Mouse (Mus musculus): ENCODE measurements around the gene Taar4. TPM values are rescaled to one million over a fixed set of nuclear protein-coding genes. Genes with fewer than 3 reads are reported as not detected.

The Taar4 gene
- total RNA-seq, 2 experiments from 2014 or later = not detected

DNA sequence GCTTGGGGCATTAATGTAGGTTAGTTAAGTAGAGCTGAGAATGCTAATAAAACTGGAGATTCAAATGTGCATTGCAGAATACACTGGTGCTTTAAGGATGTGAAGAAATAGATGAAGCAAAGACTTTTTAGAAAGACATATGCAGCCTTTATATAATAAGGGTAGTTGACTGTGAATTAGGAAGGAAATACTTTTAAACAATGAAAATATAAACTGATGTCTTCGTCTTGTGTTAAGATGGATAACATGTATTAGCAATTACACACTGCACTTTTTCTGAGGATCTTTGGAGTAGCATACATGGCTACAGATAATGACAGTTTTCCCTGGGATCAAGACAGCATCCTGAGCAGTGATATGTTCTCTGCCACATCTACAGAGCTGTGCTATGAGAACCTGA, 39.3 kb downstream of the Taar4 start, which contains the start of gene Taar7b:
Taar7b (plus strand) TSS at position 301 of the 400 bp plus-strand sequence.
- DNase-seq = no peak
- intact Hi-C loops (cut with DNase I) = no loop called here

DNA sequence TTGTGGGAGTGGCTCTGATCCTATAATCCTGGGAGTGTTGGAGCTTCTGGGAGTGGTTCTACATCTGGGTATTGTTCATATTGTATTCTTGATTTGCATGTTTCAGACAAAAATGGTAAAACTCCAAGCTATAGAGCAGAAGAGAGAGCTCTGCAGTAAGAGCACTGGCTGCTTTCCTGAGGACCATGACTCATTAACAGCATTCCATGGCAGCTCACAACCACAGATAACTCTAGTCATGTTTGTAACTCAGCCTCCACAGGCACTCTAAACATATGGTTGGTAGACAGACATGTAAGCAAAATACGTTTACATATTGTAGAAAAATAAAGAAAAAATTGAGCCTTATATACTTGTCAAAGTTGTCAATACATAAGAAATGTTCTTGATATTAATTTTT, 46.1 kb downstream of the Taar4 start:
- intact Hi-C loops (cut with DNase I) = no loop called here
- DNase-seq = no peak

DNA sequence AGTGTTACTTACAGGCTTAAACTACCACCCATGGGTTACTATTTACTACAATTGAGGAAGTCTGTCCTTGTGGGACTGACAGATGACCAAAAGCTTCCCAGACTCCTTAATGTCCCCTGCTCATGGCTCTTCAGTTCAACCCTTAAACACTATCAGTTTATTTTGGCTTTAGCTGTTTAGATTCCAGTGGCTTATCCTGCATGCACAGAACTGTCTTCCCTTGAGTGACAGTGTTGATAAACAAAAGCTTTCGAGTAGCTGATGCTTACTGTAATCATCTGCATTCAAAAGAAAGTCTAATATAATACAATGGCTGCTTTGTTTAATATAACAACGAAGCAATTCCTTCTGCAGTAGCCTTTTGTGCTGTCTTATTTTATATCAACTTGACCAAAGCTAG, 46.7 kb downstream of the Taar4 start:
- no peak for DNase-seq
- intact Hi-C loops (cut with DNase I) = no loop called here

DNA sequence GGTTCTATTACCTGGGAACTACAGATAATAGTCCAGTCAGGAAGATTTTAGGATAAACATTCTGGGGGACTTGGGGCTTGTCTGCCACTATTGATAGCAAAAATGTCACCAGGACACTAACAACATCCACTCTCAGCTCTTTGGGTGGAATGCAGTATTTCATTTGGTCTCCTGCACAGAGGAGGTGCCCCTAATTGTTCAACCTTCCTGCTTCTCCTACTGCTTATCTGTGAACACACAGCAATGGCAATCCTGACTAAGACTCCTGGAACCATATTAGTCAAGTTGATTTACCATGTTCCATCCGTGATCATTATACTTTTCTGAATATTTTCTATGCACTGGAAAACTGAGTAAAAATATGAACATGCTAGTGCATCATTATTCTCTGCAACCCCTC, 47.8 kb downstream of the Taar4 start:
- DNase-seq = no peak
- intact Hi-C loops (cut with DNase I) = no loop called here

Other genes starting within 250 kb of the Taar4 start
- 100 to 1,000 TPM; 159 to 243 TPM for gene Rps12, start 173.2 kb upstream of the Taar4 start, total RNA-seq (2021)
- gene Slc18b1, start 163.5 kb upstream of the Taar4 start, total RNA-seq (2021) = 1 to 10 TPM; 5.6 to 9.2 TPM
- gene Vnn3, start 109.0 kb upstream of the Taar4 start, total RNA-seq (2021) = under 1 TPM; 0.13 to 0.17 TPM
- gene Vnn1, start 65.8 kb upstream of the Taar4 start, total RNA-seq (2021) = under 1 TPM; 0.20 to 0.27 TPM
- not detected for gene Taar1, start 40.1 kb upstream of the Taar4 start, total RNA-seq (2021)
- gene Taar2, start 21.9 kb upstream of the Taar4 start, total RNA-seq (2021) = not detected
- gene Taar3, start 10.9 kb upstream of the Taar4 start, total RNA-seq (2021) = not detected
- not detected for gene Taar5, start 10.2 kb downstream of the Taar4 start, total RNA-seq (2021)
- not detected for gene Taar6, start 25.2 kb downstream of the Taar4 start, total RNA-seq (2021)
- not detected for gene Taar7a, start 33.0 kb downstream of the Taar4 start, total RNA-seq (2021)
- not detected for gene Taar7b, start 39.4 kb downstream of the Taar4 start, total RNA-seq (2021)
- gene Taar7d, start 66.7 kb downstream of the Taar4 start, total RNA-seq (2021) = not detected
- gene Taar7e, start 77.1 kb downstream of the Taar4 start, total RNA-seq (2021) = not detected
- gene Taar7f, start 89.0 kb downstream of the Taar4 start, total RNA-seq (2021) = not detected
- not detected for gene Taar8a, start 116.0 kb downstream of the Taar4 start, total RNA-seq (2021)
- not detected for gene Taar8b, start 131.8 kb downstream of the Taar4 start, total RNA-seq (2021)
- gene Taar8c, start 141.4 kb downstream of the Taar4 start, total RNA-seq (2021) = not detected
- gene Taar9, start 149.0 kb downstream of the Taar4 start, total RNA-seq (2021) = not detected
- gene Stx7, start 188.8 kb downstream of the Taar4 start, total RNA-seq (2021) = 10 to 100 TPM; 21.5 to 24.3 TPM

All from gastrocnemius, postnatal 36 days (tissue).